Mouse (Mus musculus) small intestine, adult 2 months (tissue): ENCODE data around the gene Ptprd. TPM values are rescaled to one million over a fixed set of nuclear protein-coding genes. Genes with fewer than 3 reads are reported as not detected.

Source experiments
- H3K27ac ChIP-seq: fragments of 200-500 bp; 2 replicates; pipeline ENCODE4 v1.5.1; 2012; ENCODE audit warnings: low read depth, low read length, control low read depth, inconsistent platforms; ENCODE audit not compliant: insufficient read depth
- H3K27me3 ChIP-seq: fragments of 200-500 bp; 2 replicates; pipeline ENCODE4 v1.6.1; 2012; ENCODE audit warnings: mild to moderate bottlenecking, moderate library complexity, low read length, inconsistent platforms; ENCODE audit not compliant: control insufficient read depth, insufficient read depth
- H3K36me3 ChIP-seq: fragments of 200-500 bp; 2 replicates; pipeline ENCODE4 v1.6.1; 2012; ENCODE audit warnings: mild to moderate bottlenecking, low read length, control low read depth, inconsistent platforms; ENCODE audit not compliant: control insufficient read depth, insufficient read depth
- H3K4me1 ChIP-seq: fragments of 200-500 bp; 2 replicates; pipeline ENCODE4 v1.6.1; 2012; ENCODE audit warnings: low read length, inconsistent platforms, mixed read lengths; ENCODE audit not compliant: control insufficient read depth, insufficient read depth, insufficient read length
- H3K4me3 ChIP-seq: fragments of 200-500 bp; 2 replicates; pipeline ENCODE4 v1.5.1; 2012; ENCODE audit warnings: low read depth, mild to moderate bottlenecking, control low read depth, inconsistent platforms, low read length, moderate library complexity
- CTCF ChIP-seq: fragments of 200-500 bp; IDR thresholded peaks from 2 replicates; pipeline ENCODE4 v1.5.1; 2012; ENCODE audit warnings: low read depth, mild to moderate bottlenecking, control low read depth, inconsistent platforms, low read length, moderate library complexity, mixed read lengths; ENCODE audit not compliant: insufficient replicate concordance, insufficient read length; ENCODE audit errors: extremely low read depth
- POLR2A ChIP-seq: fragments of 200-500 bp; IDR thresholded peaks from 2 replicates; pipeline ENCODE4 v1.6.1; 2012; ENCODE audit warnings: low read depth, mild to moderate bottlenecking, control low read depth, inconsistent platforms, low read length, moderate library complexity
- WGBS: fragments of 180-500 bp; shearing (Covaris S2); methylation state at CpG from one replicate; pipeline ENCODE4 v1.1.7; 2018; 5-methylcytosine and 5-hydroxymethylcytosine counted together
- polyA plus RNA-seq: library from polyadenylated mRNA; depleted of rRNA; stranded (reverse); fragments of >200 nt; gene quantifications from 2 replicates; pipeline ENCODE4 v1.2.3, GENCODE M21; 2012

The Ptprd gene
- polyA plus RNA-seq, 1 experiment, result 1.5 TPM

DNA sequence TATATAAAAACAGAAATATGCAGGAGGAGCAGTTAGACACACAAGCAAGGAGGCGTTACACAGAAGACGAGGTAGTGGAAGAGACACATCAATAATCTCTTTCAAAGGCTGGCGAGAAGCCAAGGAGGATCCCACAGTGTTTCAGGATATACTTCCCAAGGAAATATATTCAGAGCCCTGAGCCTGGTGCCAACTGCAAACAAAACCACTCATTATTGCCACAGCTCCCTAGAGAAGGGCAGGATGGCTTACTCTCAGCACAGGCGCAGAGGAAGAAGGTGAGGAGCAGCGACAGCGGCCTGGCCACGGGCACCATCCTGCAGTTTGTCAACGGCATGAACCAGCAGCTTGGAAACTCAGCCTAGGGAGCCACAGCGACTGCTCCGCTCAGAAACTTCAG, 1886.8 kb downstream of the Ptprd start:
- peaks cover 4% of the 10 kb centered on the region; the same call in 1 of the 2 replicates for H3K4me1 ChIP-seq
- no peaks in the 10 kb centered on the region for H3K27me3 ChIP-seq
- no peak overlapping the region for H3K4me3 ChIP-seq
- WGBS, result 79% methylated on average over 10 of the region's 10 CpGs
- no peak overlapping the region for H3K27ac ChIP-seq
- TF ChIP-seq POLR2A (no peak), CTCF (no peak)
- no peaks in the 10 kb centered on the region for H3K36me3 ChIP-seq

DNA sequence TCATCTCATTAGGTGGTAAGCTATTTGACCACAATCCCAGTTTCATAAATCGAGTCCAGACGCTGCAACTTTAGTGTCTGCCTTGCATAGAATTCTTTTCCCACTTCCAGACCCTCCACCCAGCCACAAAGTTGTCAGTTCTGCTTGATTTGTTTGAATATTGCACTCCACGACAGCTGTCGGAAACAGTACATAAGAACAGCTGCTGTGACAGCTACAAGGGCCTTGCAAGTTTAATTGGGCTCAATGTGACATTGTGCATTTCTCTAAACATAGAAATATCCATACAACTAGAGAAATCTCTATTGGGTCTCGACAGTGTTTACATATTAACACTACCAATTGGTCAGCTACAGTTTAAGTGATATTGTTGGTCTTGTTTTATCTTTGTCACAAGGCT, 1887.3 kb downstream of the Ptprd start:
- H3K36me3 ChIP-seq, result no peaks in the 10 kb centered on the region
- no peaks in the 10 kb centered on the region for H3K27me3 ChIP-seq
- H3K27ac ChIP-seq, result no peak overlapping the region
- TF ChIP-seq POLR2A, result no peak
- no peak for TF ChIP-seq CTCF
- H3K4me3 ChIP-seq, result no peak overlapping the region
- 83% methylated on average over 5 of the region's 5 CpGs for WGBS
- peaks cover 4% of the 10 kb centered on the region; the same call in 1 of the 2 replicates for H3K4me1 ChIP-seq

DNA sequence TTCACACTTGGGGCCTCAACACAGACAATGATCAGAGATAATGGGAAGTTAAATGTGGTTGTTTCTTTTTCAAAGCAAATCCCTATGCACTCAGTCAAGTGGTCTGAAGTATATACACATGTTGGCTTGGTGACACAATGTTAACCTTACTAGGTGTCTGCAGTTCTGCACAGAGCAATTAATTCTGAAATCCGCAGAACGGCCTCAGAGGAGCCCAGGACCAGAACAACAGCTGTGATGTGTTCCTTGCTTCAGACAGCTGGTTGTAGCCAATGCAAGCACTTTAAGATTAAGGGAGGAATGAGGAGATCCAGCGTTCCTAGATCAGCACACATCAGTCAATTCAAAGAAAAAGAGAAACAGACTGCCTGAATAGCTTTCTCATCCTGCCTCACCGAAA, 1891.9 kb downstream of the Ptprd start:
- Histone ChIP-seq H3K4me1 (peaks cover 4% of the 10 kb centered on the region; the same call in 1 of the 2 replicates), H3K27me3 (no peaks in the 10 kb centered on the region), H3K4me3 (no peak overlapping the region), H3K27ac (no peak overlapping the region), H3K36me3 (peaks cover 2% of the 10 kb centered on the region; the same call in 1 of the 2 replicates)
- TF ChIP-seq CTCF (no peak), POLR2A (no peak)
- WGBS, result 75% methylated on average over 4 of the region's 4 CpGs

DNA sequence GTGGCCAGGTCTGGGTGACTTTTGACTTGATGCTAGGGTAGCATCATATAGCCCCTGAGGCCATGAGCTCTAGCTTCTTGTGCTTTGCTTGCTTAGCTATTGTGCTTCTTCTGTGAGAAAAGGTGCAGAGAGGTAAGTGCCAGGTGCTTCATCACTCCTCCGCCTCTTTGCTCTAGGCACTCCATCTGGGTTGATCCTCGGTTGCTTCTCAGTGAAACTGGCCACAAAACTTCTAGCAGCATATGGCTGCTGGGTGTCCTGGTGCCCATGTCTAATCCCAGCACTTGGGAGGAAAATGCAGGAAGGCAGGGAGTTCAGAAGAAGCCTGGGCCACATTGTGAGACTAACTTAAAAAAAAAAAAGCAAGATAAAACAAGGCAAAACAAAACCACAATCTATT, 1895.8 kb downstream of the Ptprd start:
- Histone ChIP-seq H3K27me3 (no peaks in the 10 kb centered on the region), H3K4me1 (peaks cover 8% of the 10 kb centered on the region; the same call in 1 of the 2 replicates), H3K4me3 (no peak overlapping the region), H3K27ac (no peak overlapping the region), H3K36me3 (peaks cover 2% of the 10 kb centered on the region; the same call in 1 of the 2 replicates)
- 94% methylated on average over 2 of the region's 2 CpGs for WGBS
- TF ChIP-seq POLR2A, result no peak
- TF ChIP-seq CTCF, result no peak

DNA sequence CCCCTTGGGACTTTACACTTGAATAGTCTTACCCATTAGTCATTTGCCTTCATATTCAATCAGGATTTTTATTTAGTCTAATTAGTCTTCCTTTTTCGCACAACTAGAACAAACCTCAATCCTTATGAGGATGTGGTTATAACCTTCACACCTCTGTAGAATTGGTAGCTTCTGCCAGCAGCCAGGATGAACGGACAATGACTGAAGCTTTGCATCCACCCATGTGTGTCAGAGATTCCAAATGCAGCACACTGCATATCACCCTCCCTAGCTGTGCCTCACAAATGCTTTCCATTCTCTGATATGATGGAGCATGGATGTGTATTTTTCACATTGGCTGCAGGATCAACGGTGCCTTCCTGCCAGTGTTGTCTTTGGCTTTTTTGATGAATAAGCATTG, 1898.0 kb downstream of the Ptprd start:
- no peaks in the 10 kb centered on the region for H3K27me3 ChIP-seq
- TF ChIP-seq CTCF (no peak), POLR2A (no peak)
- H3K4me3 ChIP-seq, result no peak overlapping the region
- H3K36me3 ChIP-seq, result peaks cover 2% of the 10 kb centered on the region; the same call in 1 of the 2 replicates
- WGBS, result 80% methylated on average over 3 of the region's 3 CpGs
- H3K27ac ChIP-seq, result no peak overlapping the region
- H3K4me1 ChIP-seq, result peaks cover 8% of the 10 kb centered on the region; the same call in 1 of the 2 replicates

DNA sequence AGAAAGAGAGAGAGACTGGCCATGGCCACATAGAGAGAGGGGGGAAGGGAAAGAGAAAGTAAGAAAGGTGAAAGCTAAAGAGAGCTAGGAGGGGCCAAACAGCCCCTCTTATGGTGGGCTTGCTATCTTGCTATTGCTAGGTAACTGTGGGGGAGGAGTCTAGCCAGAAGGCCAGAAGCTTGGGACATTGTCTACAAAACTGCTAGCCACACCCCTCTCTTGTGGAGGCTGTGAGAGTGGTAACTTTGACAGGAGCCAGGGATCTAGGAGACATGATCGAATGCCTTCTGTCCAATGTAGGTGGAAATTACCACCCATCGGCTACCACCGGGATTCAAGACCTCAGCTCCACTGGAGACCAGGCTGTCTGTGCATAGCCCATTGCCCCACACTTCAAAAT, 1899.2 kb downstream of the Ptprd start:
- Histone ChIP-seq H3K4me1 (peaks cover 8% of the 10 kb centered on the region; the same call in 1 of the 2 replicates), H3K4me3 (no peak overlapping the region), H3K27ac (no peak overlapping the region), H3K27me3 (no peaks in the 10 kb centered on the region), H3K36me3 (peaks cover 2% of the 10 kb centered on the region; the same call in 1 of the 2 replicates)
- 92% methylated on average over 3 of the region's 3 CpGs for WGBS
- TF ChIP-seq CTCF, result no peak
- no peak for TF ChIP-seq POLR2A

DNA sequence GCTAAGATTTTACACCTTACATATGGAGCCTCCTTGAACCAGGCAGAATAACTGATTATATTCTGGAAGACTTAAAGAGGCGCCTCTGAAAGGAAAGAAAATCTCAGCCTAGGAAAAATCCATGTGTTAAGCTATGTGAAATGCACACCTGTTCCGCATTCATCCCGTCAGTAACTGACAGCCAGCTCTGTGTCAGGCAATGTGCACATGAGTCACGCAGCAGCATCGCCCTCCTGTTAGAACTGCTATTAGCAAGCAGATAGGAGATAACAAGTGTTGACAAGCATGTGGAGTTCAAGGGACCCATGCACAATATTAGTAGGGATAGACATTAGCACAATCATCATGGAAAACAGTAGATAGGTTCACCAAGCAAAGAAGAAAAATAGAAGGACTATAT, 1905.8 kb downstream of the Ptprd start:
- 75% methylated on average over 5 of the region's 5 CpGs for WGBS
- Histone ChIP-seq H3K36me3 (no peaks in the 10 kb centered on the region), H3K4me1 (no peaks in the 10 kb centered on the region; the same call in 1 of the 2 replicates), H3K27ac (no peak overlapping the region), H3K4me3 (no peak overlapping the region), H3K27me3 (no peaks in the 10 kb centered on the region)
- no peak for TF ChIP-seq CTCF
- no peak for TF ChIP-seq POLR2A
